Mouse (Mus musculus): ENCODE results near the gene Trpd52l3.
"Not testable (repeated sequence)": the region's sequence is repeated elsewhere in the genome, so short reads cannot be mapped to it uniquely, and the experiment has no call there.

The Trpd52l3 gene

GRCm38 (mm10) chr19:30003621-30004020, at the start of gene Trpd52l3:
TSS of gene Trpd52l3 (plus strand) at chr19:30003790.
- no peak for ATAC-seq (ENCODE audit: insufficient number of reproducible peaks, low FRiP score, low TSS enrichment)

GRCm38 (mm10) chr19:29953833-29954232, 49.8 kb upstream of the Trpd52l3 start:
- no peak for ATAC-seq (ENCODE audit: insufficient number of reproducible peaks, low FRiP score, low TSS enrichment)

GRCm38 (mm10) chr19:29955454-29955853, 48.1 kb upstream of the Trpd52l3 start:
- no peak for ATAC-seq (ENCODE audit: insufficient number of reproducible peaks, low FRiP score, low TSS enrichment)

GRCm38 (mm10) chr19:29960906-29961305, 42.7 kb upstream of the Trpd52l3 start:
- no peak for ATAC-seq (ENCODE audit: insufficient number of reproducible peaks, low FRiP score, low TSS enrichment)

GRCm38 (mm10) chr19:29961842-29962241, 41.7 kb upstream of the Trpd52l3 start:
- ATAC-seq (ENCODE audit: insufficient number of reproducible peaks, low FRiP score, low TSS enrichment), result no peak

- ATAC-seq (ENCODE audit: insufficient number of reproducible peaks, low FRiP score, low TSS enrichment), result no peak
Observed at GRCm38 (mm10) chr19:29963598-29964092, 39.9 kb upstream of the Trpd52l3 start.

- no peak for ATAC-seq (ENCODE audit: insufficient number of reproducible peaks, low FRiP score, low TSS enrichment)
Observed at GRCm38 (mm10) chr19:29967960-29968359, 35.6 kb upstream of the Trpd52l3 start.

- ATAC-seq (ENCODE audit: insufficient number of reproducible peaks, low FRiP score, low TSS enrichment), result no peak
Observed at GRCm38 (mm10) chr19:29973396-29973795, 30.2 kb upstream of the Trpd52l3 start.

GRCm38 (mm10) chr19:29978847-29979246, 24.7 kb upstream of the Trpd52l3 start:
- no peak for ATAC-seq (ENCODE audit: insufficient number of reproducible peaks, low FRiP score, low TSS enrichment)

- ATAC-seq (ENCODE audit: insufficient number of reproducible peaks, low FRiP score, low TSS enrichment), result no peak
Observed at GRCm38 (mm10) chr19:29979452-29980089, 24.0 kb upstream of the Trpd52l3 start.

- no peak for ATAC-seq (ENCODE audit: insufficient number of reproducible peaks, low FRiP score, low TSS enrichment)
Observed at GRCm38 (mm10) chr19:29984208-29985005, 19.2 kb upstream of the Trpd52l3 start.

GRCm38 (mm10) chr19:29986464-29987091, 17.0 kb upstream of the Trpd52l3 start:
- ATAC-seq (ENCODE audit: insufficient number of reproducible peaks, low FRiP score, low TSS enrichment), result no peak

- ATAC-seq (ENCODE audit: insufficient number of reproducible peaks, low FRiP score, low TSS enrichment), result no peak
Observed at GRCm38 (mm10) chr19:30000406-30001365, 2.9 kb upstream of the Trpd52l3 start.

- no peak for ATAC-seq (ENCODE audit: insufficient number of reproducible peaks, low FRiP score, low TSS enrichment)
Observed at GRCm38 (mm10) chr19:30001550-30001949, 2.0 kb upstream of the Trpd52l3 start.

- ATAC-seq (ENCODE audit: insufficient number of reproducible peaks, low FRiP score, low TSS enrichment), result no peak
Observed at GRCm38 (mm10) chr19:30006371-30006770, 2.8 kb downstream of the Trpd52l3 start.

GRCm38 (mm10) chr19:30010520-30011296, 7.1 kb downstream of the Trpd52l3 start:
- ATAC-seq (ENCODE audit: insufficient number of reproducible peaks, low FRiP score, low TSS enrichment), result no peak

- ATAC-seq (ENCODE audit: insufficient number of reproducible peaks, low FRiP score, low TSS enrichment), result no peak
Observed at GRCm38 (mm10) chr19:30014331-30014730, 10.7 kb downstream of the Trpd52l3 start.

GRCm38 (mm10) chr19:30016156-30016555, 12.6 kb downstream of the Trpd52l3 start:
- no peak for ATAC-seq (ENCODE audit: insufficient number of reproducible peaks, low FRiP score, low TSS enrichment)

- not testable (repeated sequence) for ATAC-seq (ENCODE audit: insufficient number of reproducible peaks, low FRiP score, low TSS enrichment)
Observed at GRCm38 (mm10) chr19:30023419-30023818, 19.8 kb downstream of the Trpd52l3 start.

All from cerebellum, adult (tissue).